Mouse (Mus musculus): ENCODE data around the gene Gja5. TPM values are rescaled to one million over a fixed set of nuclear protein-coding genes. Genes with fewer than 3 reads are reported as not detected.
A peak's percentile ranks its signal among the peaks of the same experiment; 100 is the strongest.

Gene Gja5
- polyA plus RNA-seq, 1 experiment from 2014 or later, result 3.1 TPM

DNA sequence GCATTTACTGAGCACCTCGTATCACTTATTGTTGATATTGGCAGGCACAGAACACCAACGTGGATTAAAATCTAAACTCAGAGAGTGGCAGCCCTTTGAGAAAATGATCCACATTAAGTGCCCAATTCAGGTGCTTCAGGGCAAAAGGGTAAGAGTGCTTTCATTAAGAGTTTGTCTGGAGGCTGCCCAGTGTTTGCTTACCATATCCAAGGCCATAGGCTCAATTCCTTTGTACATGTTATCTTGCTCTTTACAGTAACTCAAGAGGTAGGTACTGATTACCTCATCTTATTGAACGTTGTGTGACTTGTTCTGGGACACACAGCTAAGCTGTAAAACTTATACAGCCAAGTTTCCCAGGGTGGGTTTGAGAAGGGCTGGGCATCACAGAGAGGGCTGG lies 77.3 kb downstream of the Gja5 start:
- Histone ChIP-seq H3K9me3 (ENCODE audit: control insufficient read depth, low read length) (no peaks in the 10 kb centered on the region), H3K36me3 (ENCODE audit: control insufficient read depth, insufficient read depth, low read length) (no peaks in the 10 kb centered on the region), H3K4me1 (ENCODE audit: control insufficient read depth, insufficient read depth, low read length) (no peaks in the 10 kb centered on the region), H3K4me2 (no peak overlapping the region), H3K27ac (ENCODE audit: low read depth, low read length) (no peak overlapping the region), H3K4me3 (ENCODE audit: low read depth, low read length) (no peak overlapping the region), H3K9ac (ENCODE audit: low read length) (no peak overlapping the region), H3K27me3 (ENCODE audit: control insufficient read depth, insufficient read depth, low read length) (no peaks in the 10 kb centered on the region)
- DNase-seq (ENCODE audit: low spot score, missing footprints) (no peak), ATAC-seq (ENCODE audit: low FRiP score) (no peak)
- 89% methylated on average over 3 of the region's 3 CpGs for WGBS

- no peak overlapping the region for H3K4me3 ChIP-seq (ENCODE audit: low read depth, low read length)
- no peak overlapping the region for H3K27ac ChIP-seq (ENCODE audit: low read depth, low read length)
- no peak overlapping the region for H3K4me2 ChIP-seq
- no peaks in the 10 kb centered on the region for H3K9me3 ChIP-seq (ENCODE audit: control insufficient read depth, low read length)
- no peak overlapping the region for H3K9ac ChIP-seq (ENCODE audit: low read length)
- H3K27me3 ChIP-seq (ENCODE audit: control insufficient read depth, insufficient read depth, low read length), result no peaks in the 10 kb centered on the region
- ATAC-seq (ENCODE audit: low FRiP score) (no peak), DNase-seq (ENCODE audit: low spot score, missing footprints) (no peak)
- no peaks in the 10 kb centered on the region for H3K36me3 ChIP-seq (ENCODE audit: control insufficient read depth, insufficient read depth, low read length)
- 84% methylated on average over 2 of the region's 2 CpGs for WGBS
- no peaks in the 10 kb centered on the region for H3K4me1 ChIP-seq (ENCODE audit: control insufficient read depth, insufficient read depth, low read length)
Measured at GRCm38 (mm10) chr3:96982666-96983065, 78.2 kb downstream of the Gja5 start.

DNA sequence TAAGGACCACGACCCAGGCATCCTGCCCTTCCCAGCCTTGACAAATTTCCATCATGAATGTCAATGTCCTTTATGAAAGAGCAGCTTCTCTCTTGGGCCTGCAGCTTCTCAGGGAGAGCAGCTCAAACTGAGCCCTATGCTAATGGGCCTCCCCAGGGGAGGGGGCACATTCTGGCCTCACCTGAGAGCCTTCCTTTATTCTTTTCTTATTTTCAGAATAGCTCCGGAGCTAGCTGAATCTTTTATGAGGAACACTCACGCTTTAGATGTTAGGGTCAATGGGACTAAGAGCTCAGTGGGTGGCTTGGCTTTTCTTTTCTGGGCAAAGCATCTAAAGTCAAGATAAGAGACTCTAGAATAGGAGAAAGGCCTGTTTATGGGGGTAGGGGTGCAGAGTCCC lies 88.0 kb downstream of the Gja5 start:
- no peaks in the 10 kb centered on the region for H3K36me3 ChIP-seq (ENCODE audit: control insufficient read depth, insufficient read depth, low read length)
- no peak overlapping the region for H3K27ac ChIP-seq (ENCODE audit: low read depth, low read length)
- no peaks in the 10 kb centered on the region for H3K4me1 ChIP-seq (ENCODE audit: control insufficient read depth, insufficient read depth, low read length)
- H3K4me2 ChIP-seq, result no peak overlapping the region
- H3K27me3 ChIP-seq (ENCODE audit: control insufficient read depth, insufficient read depth, low read length), result no peaks in the 10 kb centered on the region
- H3K4me3 ChIP-seq (ENCODE audit: low read depth, low read length), result no peak overlapping the region
- WGBS, result 17% methylated on average over 3 of the region's 3 CpGs
- DNase-seq (ENCODE audit: low spot score, missing footprints), result no peak
- no peak for ATAC-seq (ENCODE audit: low FRiP score)
- no peaks in the 10 kb centered on the region for H3K9me3 ChIP-seq (ENCODE audit: control insufficient read depth, low read length)
- no peak overlapping the region for H3K9ac ChIP-seq (ENCODE audit: low read length)

- 73% methylated on average over 6 of the region's 6 CpGs for WGBS
- no peaks in the 10 kb centered on the region for H3K4me1 ChIP-seq (ENCODE audit: control insufficient read depth, insufficient read depth, low read length)
- H3K4me3 ChIP-seq (ENCODE audit: low read depth, low read length), result no peak overlapping the region
- H3K4me2 ChIP-seq, result no peak overlapping the region
- ATAC-seq (ENCODE audit: low FRiP score) (no peak), DNase-seq (ENCODE audit: low spot score, missing footprints) (no peak)
- no peaks in the 10 kb centered on the region for H3K9me3 ChIP-seq (ENCODE audit: control insufficient read depth, low read length)
- no peak overlapping the region for H3K9ac ChIP-seq (ENCODE audit: low read length)
- no peaks in the 10 kb centered on the region for H3K36me3 ChIP-seq (ENCODE audit: control insufficient read depth, insufficient read depth, low read length)
- H3K27ac ChIP-seq (ENCODE audit: low read depth, low read length), result no peak overlapping the region
- no peaks in the 10 kb centered on the region for H3K27me3 ChIP-seq (ENCODE audit: control insufficient read depth, insufficient read depth, low read length)
Measured at GRCm38 (mm10) chr3:96997770-96998169, 93.3 kb downstream of the Gja5 start.

GRCm38 (mm10) chr3:97003111-97003510 lies 98.6 kb downstream of the Gja5 start:
- DNase-seq (ENCODE audit: low spot score, missing footprints), result no peak
- Histone ChIP-seq H3K9me3 (ENCODE audit: control insufficient read depth, low read length) (no peaks in the 10 kb centered on the region), H3K27me3 (ENCODE audit: control insufficient read depth, insufficient read depth, low read length) (no peaks in the 10 kb centered on the region), H3K4me2 (no peak overlapping the region), H3K9ac (ENCODE audit: low read length) (no peak overlapping the region), H3K36me3 (ENCODE audit: control insufficient read depth, insufficient read depth, low read length) (no peaks in the 10 kb centered on the region), H3K4me1 (ENCODE audit: control insufficient read depth, insufficient read depth, low read length) (no peaks in the 10 kb centered on the region), H3K27ac (ENCODE audit: low read depth, low read length) (no peak overlapping the region), H3K4me3 (ENCODE audit: low read depth, low read length) (no peak overlapping the region)
- no peak for ATAC-seq (ENCODE audit: low FRiP score)
- WGBS, result 95% methylated on average over 10 of the region's 10 CpGs

GRCm38 (mm10) chr3:97004509-97004908 lies 100.0 kb downstream of the Gja5 start:
- 81% methylated on average over 4 of the region's 4 CpGs for WGBS
- no peak for DNase-seq (ENCODE audit: low spot score, missing footprints)
- no peak for ATAC-seq (ENCODE audit: low FRiP score)

GRCm38 (mm10) chr3:97007010-97007448 lies 102.5 kb downstream of the Gja5 start:
- no peak for ATAC-seq (ENCODE audit: low FRiP score)
- Histone ChIP-seq H3K4me3 (ENCODE audit: low read depth, low read length) (no peak overlapping the region), H3K4me2 (no peak overlapping the region), H3K27ac (ENCODE audit: low read depth, low read length) (no peak overlapping the region), H3K36me3 (ENCODE audit: control insufficient read depth, insufficient read depth, low read length) (no peaks in the 10 kb centered on the region), H3K9me3 (ENCODE audit: control insufficient read depth, low read length) (no peaks in the 10 kb centered on the region), H3K4me1 (ENCODE audit: control insufficient read depth, insufficient read depth, low read length) (no peaks in the 10 kb centered on the region), H3K9ac (ENCODE audit: low read length) (no peak overlapping the region), H3K27me3 (ENCODE audit: control insufficient read depth, insufficient read depth, low read length) (no peaks in the 10 kb centered on the region)
- WGBS, result 56% methylated on average over 3 of the region's 3 CpGs
- no peak for DNase-seq (ENCODE audit: low spot score, missing footprints)

More at GRCm38 (mm10) chr3:97004509-97004908, 100.0 kb downstream of the Gja5 start:
- Histone ChIP-seq H3K4me1 (ENCODE audit: control insufficient read depth, insufficient read depth, low read length) (no peaks in the 10 kb centered on the region), H3K4me3 (ENCODE audit: low read depth, low read length) (no peak overlapping the region), H3K27me3 (ENCODE audit: control insufficient read depth, insufficient read depth, low read length) (no peaks in the 10 kb centered on the region), H3K9me3 (ENCODE audit: control insufficient read depth, low read length) (no peaks in the 10 kb centered on the region), H3K36me3 (ENCODE audit: control insufficient read depth, insufficient read depth, low read length) (no peaks in the 10 kb centered on the region), H3K4me2 (no peak overlapping the region), H3K27ac (ENCODE audit: low read depth, low read length) (no peak overlapping the region), H3K9ac (ENCODE audit: low read length) (no peak overlapping the region)

DNA sequence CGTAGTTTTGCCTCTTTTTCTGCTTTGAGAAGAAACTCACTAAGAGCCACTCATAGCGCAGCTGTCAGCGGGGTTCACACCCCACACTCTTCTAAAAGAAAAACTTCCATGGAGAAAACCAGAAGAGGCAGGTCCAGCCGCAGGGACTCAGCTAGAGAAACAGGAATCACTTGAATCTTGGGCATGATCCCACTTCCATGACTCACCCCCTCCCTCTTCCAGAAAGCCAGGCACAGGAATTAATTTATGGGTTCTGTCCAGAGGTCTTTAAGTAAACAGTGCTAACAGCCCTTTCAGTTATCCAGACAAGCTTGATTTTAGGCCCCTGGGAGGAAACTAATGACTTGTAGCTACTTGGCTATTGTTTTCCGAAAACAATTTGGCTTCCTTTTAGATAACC lies 120.7 kb downstream of the Gja5 start:
- no peak overlapping the region for H3K4me3 ChIP-seq (ENCODE audit: low read depth, low read length)
- no peaks in the 10 kb centered on the region for H3K9me3 ChIP-seq (ENCODE audit: control insufficient read depth, low read length)
- no peak overlapping the region for H3K27ac ChIP-seq (ENCODE audit: low read depth, low read length)
- DNase-seq (ENCODE audit: low spot score, missing footprints) (no peak), ATAC-seq (ENCODE audit: low FRiP score) (no peak)
- H3K4me2 ChIP-seq, result no peak overlapping the region
- WGBS, result 77% methylated on average over 5 of the region's 5 CpGs
- H3K4me1 ChIP-seq (ENCODE audit: control insufficient read depth, insufficient read depth, low read length), result no peaks in the 10 kb centered on the region
- H3K36me3 ChIP-seq (ENCODE audit: control insufficient read depth, insufficient read depth, low read length), result no peaks in the 10 kb centered on the region
- no peaks in the 10 kb centered on the region for H3K27me3 ChIP-seq (ENCODE audit: control insufficient read depth, insufficient read depth, low read length)
- H3K9ac ChIP-seq (ENCODE audit: low read length), result no peak overlapping the region

DNA sequence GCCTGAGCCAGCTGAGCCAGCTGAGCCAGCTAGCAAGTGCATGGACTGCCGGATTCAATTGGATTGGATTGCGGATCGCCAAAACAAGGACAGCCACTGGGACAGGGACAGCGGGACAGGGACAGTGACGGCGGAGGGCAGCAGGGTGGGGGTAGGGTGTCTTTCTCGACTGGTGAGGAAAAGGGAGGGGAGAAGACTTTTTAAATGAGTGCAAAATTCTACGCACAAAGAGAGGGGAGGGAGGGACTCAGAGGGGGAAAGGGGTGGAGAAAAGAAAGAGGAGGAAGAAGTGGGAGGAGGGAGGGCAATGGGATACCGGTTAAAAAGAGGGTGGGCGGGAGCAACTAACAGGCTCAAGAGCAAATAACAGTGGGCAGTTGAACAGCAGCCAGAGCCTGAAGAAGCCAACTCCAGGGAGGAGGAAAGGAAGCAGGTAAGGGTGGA lies 127.6 kb downstream of the Gja5 start:
- H3K9ac ChIP-seq (ENCODE audit: low read length), result peak overlapping the region; percentile 50
- peaks cover 4% of the 10 kb centered on the region; the same call in 1 of the 2 replicates for H3K4me1 ChIP-seq (ENCODE audit: control insufficient read depth, insufficient read depth, low read length)
- H3K27ac ChIP-seq (ENCODE audit: low read depth, low read length), result no peak overlapping the region
- peak overlapping the region; percentile 27 for H3K4me3 ChIP-seq (ENCODE audit: low read depth, low read length)
- no peaks in the 10 kb centered on the region for H3K27me3 ChIP-seq (ENCODE audit: control insufficient read depth, insufficient read depth, low read length)
- H3K4me2 ChIP-seq, result peak overlapping the region; percentile 45
- H3K36me3 ChIP-seq (ENCODE audit: control insufficient read depth, insufficient read depth, low read length), result no peaks in the 10 kb centered on the region
- peak; percentile 64; the same call in 1 of the 2 replicates for ATAC-seq (ENCODE audit: low FRiP score)
- under 1% methylated on average over 10 of the region's 10 CpGs for WGBS
- DNase-seq (ENCODE audit: low spot score, missing footprints), result peak; percentile 92
- no peaks in the 10 kb centered on the region for H3K9me3 ChIP-seq (ENCODE audit: control insufficient read depth, low read length)

Data from midbrain, embryonic 11.5 days (tissue).